Mouse (Mus musculus): ENCODE measurements around the gene Plk5. TPM values are rescaled to one million over a fixed set of nuclear protein-coding genes. Genes with fewer than 3 reads are reported as not detected.

Plk5 gene
- total and polyA plus RNA-seq, 3 experiments: not detected

GRCm38 (mm10) chr10:80330084-80330483 lies 26.2 kb upstream of the Plk5 start:
- H3K4me2 ChIP-seq (ENCODE audit: insufficient read depth, low read depth, poor library complexity, severe bottlenecking): peak overlapping the region; percentile 58
- peak overlapping the region; percentile 41 for H3K9ac ChIP-seq (ENCODE audit: insufficient read depth, low read depth)
- H3K27me3 ChIP-seq (replicated peaks): peaks cover 64% of the 10 kb centered on the region
- H3K27ac ChIP-seq (ENCODE audit: insufficient read depth, low read depth): no peak overlapping the region
- TF ChIP-seq SIN3A (IDR thresholded peaks at IDR 0.05; ENCODE audit: low read length): peak; percentile 21; the same call in 1 of the 2 replicates
- TF ChIP-seq MXI1 (IDR thresholded peaks at IDR 0.05; ENCODE audit: low read depth, low read length): peak; percentile 77
- TF ChIP-seq ZKSCAN1 (IDR thresholded peaks at IDR 0.05; ENCODE audit: borderline replicate concordance, low read depth, low read length): no peak
- no peak for TF ChIP-seq TBP (conservative IDR thresholded peaks at IDR 0.05; ENCODE audit: low read depth, low read length)
- 0 out of 2 replicates have a peak, but pooled peaks have one; percentile 8 for TF ChIP-seq BHLHE40 (IDR thresholded peaks at IDR 0.05; ENCODE audit: low read depth, low read length)
- no peak for TF ChIP-seq USF1 (IDR thresholded peaks at IDR 0.05; ENCODE audit: low read depth, low read length)
- peak; percentile 39; the same call in 1 of the 2 replicates for TF ChIP-seq POLR2A (IDR thresholded peaks at IDR 0.05; ENCODE audit: low read depth, low read length)
- TF ChIP-seq TCF12 (IDR thresholded peaks at IDR 0.05; ENCODE audit: low read depth, low read length): 0 out of 2 replicates have a peak, but pooled peaks have one; percentile 18
- TF ChIP-seq EP300 (IDR thresholded peaks at IDR 0.05; ENCODE audit: low read length): no peak
- no peak for TF ChIP-seq MAZ (IDR thresholded peaks at IDR 0.05; ENCODE audit: low read depth, low read length)
- H3K36me3 ChIP-seq (replicated peaks in 1 of 2; ENCODE audit: control insufficient read depth in 1 of 2, insufficient read depth in 1 of 2, low read length in 1 of 2): peaks cover 9 to 14% of the 10 kb centered on the region in 2 experiments
- peaks cover 24 to 40% of the 10 kb centered on the region in 2 experiments for H3K4me1 ChIP-seq (ENCODE audit: control insufficient read depth in 1 of 2, insufficient read depth in 2 of 2)
- in situ Hi-C loops (cut with MboI; ENCODE audit: low pct_ligation_motif_present, low pct_unique_long_range_greater_than_20kb, low sequenced_read_pairs) (no loop called here), dilution Hi-C loops (cut with MboI; ENCODE audit: extremely low pct_ligation_motif_present, extremely low pct_unique_long_range_greater_than_20kb, low sequenced_read_pairs) (no loop called here)
- peaks cover 5% of the 10 kb centered on the region for H3K9me3 ChIP-seq (replicated peaks; ENCODE audit: low read length)
- H3K79me2 ChIP-seq (replicated peaks; ENCODE audit: control insufficient read depth, extremely low read depth, insufficient read depth, poor library complexity, severe bottlenecking): no peaks in the 10 kb centered on the region
- peak overlapping the region; percentile 55 to 71 (median 55) for H3K4me3 ChIP-seq (replicated peaks in 1 of 3; ENCODE audit: low read depth in 2 of 3, low read length in 2 of 3, poor library complexity in 1 of 3)
- DNase-seq (ENCODE audit: extremely low read depth): no peak

- no peaks in the 10 kb centered on the region for H3K79me2 ChIP-seq (replicated peaks; ENCODE audit: control insufficient read depth, extremely low read depth, insufficient read depth, poor library complexity, severe bottlenecking)
- peaks cover 5% of the 10 kb centered on the region for H3K9me3 ChIP-seq (replicated peaks; ENCODE audit: low read length)
- peaks cover 56% of the 10 kb centered on the region for H3K27me3 ChIP-seq (replicated peaks)
- no peak overlapping the region for H3K27ac ChIP-seq (ENCODE audit: insufficient read depth, low read depth)
- in situ Hi-C loops (cut with MboI; ENCODE audit: low pct_ligation_motif_present, low pct_unique_long_range_greater_than_20kb, low sequenced_read_pairs) (no loop called here), dilution Hi-C loops (cut with MboI; ENCODE audit: extremely low pct_ligation_motif_present, extremely low pct_unique_long_range_greater_than_20kb, low sequenced_read_pairs) (no loop called here)
- peaks cover 17 to 22% of the 10 kb centered on the region in 2 experiments for H3K36me3 ChIP-seq (replicated peaks in 1 of 2; ENCODE audit: control insufficient read depth in 1 of 2, insufficient read depth in 1 of 2, low read length in 1 of 2)
- peak overlapping the region; percentile 58 for H3K4me2 ChIP-seq (ENCODE audit: insufficient read depth, low read depth, poor library complexity, severe bottlenecking)
- TF ChIP-seq ETS1 (conservative IDR thresholded peaks at IDR 0.05; ENCODE audit: low read depth, low read length): no peak
- no peak for TF ChIP-seq GABPA (IDR thresholded peaks at IDR 0.05; ENCODE audit: insufficient replicate concordance, low read depth, low read length)
- TF ChIP-seq USF2 (conservative IDR thresholded peaks at IDR 0.05; ENCODE audit: low read depth, low read length): no peak
- TF ChIP-seq E2F4 (IDR thresholded peaks at IDR 0.05; ENCODE audit: insufficient replicate concordance, low read depth, low read length): no peak
- TF ChIP-seq EP300 (IDR thresholded peaks at IDR 0.05; ENCODE audit: low read length): no peak
- TF ChIP-seq IRF4 (IDR thresholded peaks at IDR 0.05; ENCODE audit: low read depth, low read length): 0 out of 2 replicates have a peak, but pooled peaks have one; percentile 15
- 0 out of 2 replicates have a peak, but pooled peaks have one; percentile 17 for TF ChIP-seq MAX (IDR thresholded peaks at IDR 0.05; ENCODE audit: low read length)
- TF ChIP-seq MXI1 (IDR thresholded peaks at IDR 0.05; ENCODE audit: low read depth, low read length): peak; percentile 28; the same call in 1 of the 2 replicates
- TF ChIP-seq TCF12 (IDR thresholded peaks at IDR 0.05; ENCODE audit: low read depth, low read length): 0 out of 2 replicates have a peak, but pooled peaks have one; percentile 16
- H3K4me3 ChIP-seq (replicated peaks in 1 of 3; ENCODE audit: low read depth in 2 of 3, low read length in 2 of 3, poor library complexity in 1 of 3): peak overlapping the region; percentile 55 to 71 (median 55)
- no peak for DNase-seq (ENCODE audit: extremely low read depth)
- H3K9ac ChIP-seq (ENCODE audit: insufficient read depth, low read depth): peak overlapping the region; percentile 41
- peaks cover 25 to 40% of the 10 kb centered on the region in 2 experiments for H3K4me1 ChIP-seq (ENCODE audit: control insufficient read depth in 1 of 2, insufficient read depth in 2 of 2)
These were observed 25.4 kb upstream of the Plk5 start for GRCm38 (mm10) chr10:80330888-80331287.

All from CH12.LX (cell line).